Mouse (Mus musculus) G1E-ER4 (cell line): ENCODE measurements around the gene Sbno2. TPM values are rescaled to one million over a fixed set of nuclear protein-coding genes. Genes with fewer than 3 reads are reported as not detected.

Source experiments
- GATA1 ChIP-seq: IDR thresholded peaks from one replicate; pipeline ENCODE4 v1.8.0; 2012; ENCODE audit warnings: low read length, inconsistent platforms
- polyA plus RNA-seq: library from polyadenylated mRNA; stranded (reverse); fragments of >175 nt; gene quantifications from 2 replicates; pipeline ENCODE4 v1.2.3, GENCODE M21; 2012

The Sbno2 gene
- polyA plus RNA-seq, 1 experiment: 41.5 TPM

DNA sequence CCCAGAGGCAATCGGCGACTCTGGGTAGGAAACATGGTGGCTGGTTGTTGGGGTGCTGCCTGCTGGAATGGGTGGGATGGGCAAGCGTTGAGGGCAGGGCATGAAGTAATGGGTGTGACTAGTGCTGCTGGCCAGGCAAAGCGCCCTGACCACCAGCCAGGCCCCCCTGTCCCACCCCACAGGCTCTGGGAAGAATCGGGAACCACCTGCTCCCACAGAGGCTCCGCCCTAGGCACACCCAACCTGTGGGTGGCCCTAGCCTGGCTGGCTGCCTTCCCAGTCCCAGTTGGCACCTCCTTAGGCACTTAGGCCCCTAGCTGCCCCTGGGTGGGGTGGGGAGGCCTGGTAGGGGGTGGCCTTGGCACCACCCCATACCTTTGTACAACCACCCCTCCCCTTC lies 40.5 kb upstream of the Sbno2 start:
- no peak for TF ChIP-seq GATA1

DNA sequence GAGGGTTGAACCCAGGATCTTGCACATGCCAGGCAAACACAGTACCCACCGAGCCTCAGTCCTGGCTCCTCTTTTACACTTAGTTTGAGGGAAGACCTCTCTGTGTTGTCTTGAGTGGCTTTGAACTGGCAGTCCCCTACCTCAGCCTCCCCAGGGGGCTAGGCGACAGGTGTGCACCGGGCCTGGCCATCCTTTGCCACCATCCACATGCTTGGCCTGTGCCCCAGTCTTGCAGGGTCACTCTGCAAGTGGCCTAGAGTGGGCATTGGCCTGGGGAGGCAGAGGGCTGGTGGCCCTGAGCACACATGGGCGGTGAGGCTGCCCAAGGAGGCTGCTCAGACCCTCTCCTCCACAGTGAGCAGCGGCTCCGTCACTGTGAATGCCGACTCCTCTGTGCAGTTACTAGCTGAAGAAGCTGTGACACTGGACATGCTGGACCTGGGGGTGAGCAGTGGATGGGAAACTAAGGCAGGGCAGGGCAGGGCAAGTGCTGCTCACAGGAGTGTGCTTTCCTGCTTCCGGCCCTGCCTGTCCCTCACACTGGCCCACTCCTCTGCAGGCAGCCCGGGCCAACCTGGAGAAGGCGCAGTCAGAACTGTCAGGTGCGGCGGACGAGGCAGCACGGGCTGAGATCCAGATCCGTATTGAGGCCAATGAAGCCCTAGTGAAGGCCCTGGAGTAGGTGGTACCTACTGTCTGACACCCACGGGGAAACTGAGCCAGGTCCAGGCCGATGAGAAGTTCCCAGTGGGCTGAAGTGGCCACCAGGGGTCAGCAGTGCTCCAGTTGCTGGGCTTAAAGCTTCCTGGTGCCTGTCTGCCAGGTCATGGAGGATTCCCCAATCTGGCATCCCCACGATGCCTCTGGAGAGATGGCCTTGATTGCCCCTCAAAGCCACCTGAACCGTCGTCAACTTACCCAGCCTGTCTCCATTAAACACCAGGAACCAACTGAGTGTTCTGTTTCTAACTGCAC lies 39.8 kb upstream of the Sbno2 start:
- TF ChIP-seq GATA1: no peak

DNA sequence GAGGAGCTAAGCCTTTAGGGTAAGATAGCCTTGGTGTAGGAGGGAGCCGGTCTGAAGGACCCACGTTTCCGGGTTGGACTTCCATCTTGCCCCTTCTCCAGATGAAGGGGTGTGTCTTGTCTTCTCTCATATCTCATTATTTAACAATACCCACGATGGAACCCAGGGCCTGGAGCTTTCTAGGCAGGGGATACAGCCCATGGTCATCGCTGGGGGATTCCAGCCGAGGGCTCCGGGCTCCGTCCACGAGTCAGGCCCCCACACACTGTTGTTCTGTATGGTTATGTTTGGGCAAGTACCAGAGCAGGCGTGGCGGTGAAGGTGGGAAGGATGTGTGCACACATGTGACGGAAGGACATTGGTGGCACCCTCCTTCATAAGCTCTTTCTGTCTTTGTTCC lies 38.8 kb upstream of the Sbno2 start:
- no peak for TF ChIP-seq GATA1

DNA sequence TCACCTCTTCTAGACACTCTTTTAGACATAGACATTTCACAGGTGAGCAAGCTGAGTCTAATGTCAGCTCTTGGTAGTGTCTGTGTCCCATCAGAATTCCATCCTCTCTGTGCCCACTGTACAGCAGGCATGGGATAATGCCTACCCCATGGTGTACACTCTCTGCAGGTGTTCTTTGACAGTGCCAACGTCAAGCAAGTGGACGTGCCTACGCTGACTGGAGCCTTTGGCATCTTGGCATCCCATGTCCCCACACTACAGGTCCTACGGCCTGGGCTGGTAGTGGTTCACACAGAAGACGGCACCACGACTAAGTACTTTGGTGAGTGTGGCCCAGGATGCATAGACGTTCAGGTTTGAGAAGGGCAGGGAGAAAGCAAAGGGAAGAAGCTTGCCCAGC lies 38.3 kb upstream of the Sbno2 start:
- no peak for TF ChIP-seq GATA1

DNA sequence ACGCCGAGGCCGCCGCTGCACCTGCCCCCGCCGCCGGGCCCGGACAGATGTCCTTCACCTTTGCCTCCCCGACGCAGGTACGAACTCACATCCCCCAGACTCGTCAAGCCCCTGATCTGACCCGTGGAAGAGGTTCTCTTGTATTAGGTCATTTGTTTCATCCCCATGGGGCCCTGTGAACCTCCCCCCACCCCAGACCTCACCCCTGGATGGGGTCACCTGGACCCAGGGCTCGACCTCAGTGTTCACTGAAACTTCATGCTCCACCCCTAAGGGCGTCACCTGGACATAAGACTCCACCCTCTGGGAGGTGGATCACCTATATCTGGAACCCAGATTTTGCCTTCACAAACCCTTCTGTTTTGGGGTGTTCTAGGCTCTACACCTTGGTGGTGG lies 37.2 kb upstream of the Sbno2 start:
- no peak for TF ChIP-seq GATA1

DNA sequence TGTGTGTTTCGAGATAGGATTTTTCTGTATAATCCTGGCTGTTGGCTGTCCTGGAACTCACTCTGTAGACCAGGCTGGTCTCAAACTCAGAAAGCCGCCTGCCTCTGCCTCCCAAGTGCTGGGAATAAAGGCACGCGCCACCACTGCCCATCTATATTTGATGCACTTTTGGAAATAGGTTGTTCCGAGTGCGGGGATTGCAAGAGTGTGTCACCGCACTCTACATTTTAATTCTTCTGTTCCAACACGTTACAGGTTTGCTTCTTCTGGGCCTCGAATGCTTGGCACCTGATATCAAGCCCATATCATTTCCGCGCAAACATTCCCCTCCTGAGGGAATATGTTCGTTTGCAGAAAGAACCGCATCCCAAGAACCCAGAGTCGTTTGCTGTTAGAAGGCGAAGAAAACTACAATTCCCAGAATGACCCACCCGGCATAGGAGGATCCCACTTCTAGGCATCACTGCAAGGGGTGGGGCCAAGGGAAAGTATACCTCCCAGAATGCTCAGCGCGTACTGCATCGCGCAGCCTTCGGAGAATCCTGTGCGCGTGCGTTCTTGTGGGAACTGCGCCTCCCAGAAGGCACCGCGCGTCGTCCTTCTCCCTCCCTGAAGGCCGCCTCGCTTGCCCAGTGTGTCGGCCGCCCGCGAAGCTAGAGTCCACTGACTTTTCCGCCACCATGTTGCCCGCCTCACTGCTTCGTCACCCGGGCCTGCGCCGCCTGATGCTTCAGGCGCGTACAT lies 36.6 kb upstream of the Sbno2 start:
- no peak for TF ChIP-seq GATA1

DNA sequence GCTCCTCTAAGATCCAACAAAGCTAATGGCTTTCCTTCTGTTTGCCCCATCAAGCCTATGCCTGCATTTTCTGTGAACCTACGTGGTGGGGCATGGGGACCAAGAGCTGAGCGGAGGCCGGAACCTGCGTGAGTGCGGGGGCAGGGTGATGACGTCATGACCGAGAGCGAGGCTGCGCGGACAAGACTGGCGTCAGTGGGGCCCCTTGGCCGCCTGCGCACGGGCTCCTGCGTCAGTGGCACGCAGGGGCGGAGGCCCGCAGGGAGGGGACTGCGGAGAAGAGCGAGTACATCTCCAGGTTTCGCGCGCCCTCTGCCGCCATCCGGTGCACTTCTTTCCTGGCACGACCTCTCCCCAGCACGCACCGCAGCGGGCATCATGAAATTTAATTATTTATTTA lies 35.9 kb upstream of the Sbno2 start:
- TF ChIP-seq GATA1: no peak

DNA sequence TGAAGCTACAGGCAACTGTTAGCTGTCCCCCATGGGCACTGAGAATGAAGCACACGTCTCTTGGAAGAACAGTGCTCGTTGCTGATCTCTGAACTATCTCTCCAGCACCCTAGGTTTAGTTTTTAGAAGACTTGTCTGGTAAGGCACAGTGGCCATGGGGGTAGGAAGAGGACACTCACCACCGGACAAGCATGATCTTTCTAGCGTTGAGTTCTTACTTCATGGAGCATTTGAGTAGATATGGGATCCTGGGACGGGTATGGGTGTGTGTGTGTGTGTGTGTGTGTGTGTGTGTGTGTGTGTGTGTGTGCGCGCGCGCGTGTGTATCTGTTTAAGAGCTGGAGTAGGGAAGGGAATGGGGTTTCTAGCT lies 35.3 kb upstream of the Sbno2 start, which contains the start of gene Cbarp:
Gene Cbarp (minus strand): TSS at position 170 of the 370 bp plus-strand sequence.
- TF ChIP-seq GATA1: no peak

DNA sequence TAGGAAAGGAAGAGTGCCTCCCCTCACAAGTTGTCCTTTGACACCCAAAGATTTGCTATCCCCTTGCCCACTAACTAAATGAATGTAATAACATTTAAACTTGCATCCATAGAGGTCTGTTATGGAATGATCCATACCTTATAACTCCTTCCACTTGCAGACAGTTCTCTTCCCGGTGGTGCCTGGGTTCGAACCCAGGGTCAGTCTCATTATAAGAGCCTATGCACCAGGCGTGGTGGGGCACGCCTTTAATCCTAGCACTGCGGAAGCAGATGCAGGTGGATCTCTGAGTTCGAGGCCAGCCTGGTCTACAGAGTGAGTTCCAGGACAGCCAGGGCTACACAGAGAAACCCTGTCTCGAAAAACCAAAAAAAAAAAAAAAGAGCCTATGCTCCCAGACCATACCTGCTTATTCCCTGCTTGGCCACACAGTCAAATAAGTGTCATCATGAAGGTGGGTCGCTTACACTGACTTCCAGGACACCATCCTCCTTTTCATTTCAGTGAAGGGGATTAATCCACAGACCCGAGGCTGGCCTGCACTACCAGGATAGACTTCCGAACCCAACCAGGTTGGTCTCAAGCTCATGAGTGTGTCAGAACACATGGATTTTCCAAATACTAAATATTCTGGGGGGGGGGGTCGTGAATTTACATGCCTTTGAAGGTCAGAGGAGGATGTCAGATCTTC lies 34.7 kb upstream of the Sbno2 start:
- no peak for TF ChIP-seq GATA1

DNA sequence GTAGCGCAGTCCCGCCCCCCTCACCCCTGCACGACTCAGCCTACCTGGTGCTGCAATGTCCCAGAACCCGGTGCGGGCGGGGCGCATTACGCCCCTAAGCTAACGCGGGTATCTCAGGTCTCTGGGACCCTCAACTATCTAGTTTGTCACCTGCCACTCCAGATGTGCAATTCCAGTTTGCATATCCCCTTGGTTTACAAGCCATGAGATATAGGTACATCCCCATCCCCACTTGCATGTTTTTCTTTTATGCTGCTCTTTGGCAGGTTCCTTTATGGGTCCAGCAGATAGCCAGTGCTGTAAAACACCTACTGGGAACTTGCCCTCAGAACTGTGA lies 34.0 kb upstream of the Sbno2 start:
- TF ChIP-seq GATA1: no peak

DNA sequence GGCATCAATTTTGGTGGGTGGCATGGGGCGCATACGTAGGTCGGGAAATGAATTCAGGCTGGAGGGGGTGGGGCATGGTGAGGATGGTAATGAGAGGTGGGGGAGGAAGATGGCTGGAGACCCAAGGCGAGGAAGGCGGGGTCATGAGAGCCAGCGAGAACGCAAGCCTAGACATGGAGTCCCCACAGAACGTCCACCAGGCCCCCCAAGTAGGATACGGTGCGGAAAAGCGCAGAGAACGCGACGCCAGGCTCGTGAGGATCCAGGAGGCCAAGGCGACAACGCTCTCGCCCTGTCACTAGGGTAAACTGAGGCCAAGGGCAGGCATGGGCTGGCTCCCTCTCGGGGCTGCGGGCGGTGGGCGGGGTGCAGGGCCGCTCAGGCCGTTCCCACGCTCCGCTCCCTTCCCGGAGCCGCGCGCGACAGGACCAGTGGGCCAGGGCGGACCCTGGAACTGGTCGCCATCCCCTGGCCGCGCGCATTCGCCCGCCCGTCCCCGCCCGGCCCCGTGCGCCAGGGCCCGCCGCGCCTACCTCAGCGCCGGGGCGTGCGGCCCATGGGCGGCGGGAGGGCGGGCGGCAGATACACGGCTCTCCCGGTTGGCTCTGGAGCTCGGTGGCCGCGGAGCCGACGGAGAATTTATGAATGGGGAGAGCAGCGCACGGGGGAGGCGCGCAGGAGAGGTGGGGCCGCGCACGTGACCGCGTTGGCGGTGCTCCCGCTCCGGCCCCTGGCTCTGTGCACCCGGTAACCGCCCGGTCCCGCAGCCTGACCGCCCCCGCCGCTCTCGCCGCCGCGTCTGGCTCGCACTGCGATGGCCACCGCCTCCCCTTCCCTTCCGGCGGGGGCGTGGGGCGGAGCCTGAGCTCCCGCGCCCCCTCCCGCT lies 33.4 kb upstream of the Sbno2 start, which contains the start of gene Atp5d:
Gene Atp5d (plus strand): TSS at position 80 of the 886 bp plus-strand sequence.
- no peak for TF ChIP-seq GATA1

DNA sequence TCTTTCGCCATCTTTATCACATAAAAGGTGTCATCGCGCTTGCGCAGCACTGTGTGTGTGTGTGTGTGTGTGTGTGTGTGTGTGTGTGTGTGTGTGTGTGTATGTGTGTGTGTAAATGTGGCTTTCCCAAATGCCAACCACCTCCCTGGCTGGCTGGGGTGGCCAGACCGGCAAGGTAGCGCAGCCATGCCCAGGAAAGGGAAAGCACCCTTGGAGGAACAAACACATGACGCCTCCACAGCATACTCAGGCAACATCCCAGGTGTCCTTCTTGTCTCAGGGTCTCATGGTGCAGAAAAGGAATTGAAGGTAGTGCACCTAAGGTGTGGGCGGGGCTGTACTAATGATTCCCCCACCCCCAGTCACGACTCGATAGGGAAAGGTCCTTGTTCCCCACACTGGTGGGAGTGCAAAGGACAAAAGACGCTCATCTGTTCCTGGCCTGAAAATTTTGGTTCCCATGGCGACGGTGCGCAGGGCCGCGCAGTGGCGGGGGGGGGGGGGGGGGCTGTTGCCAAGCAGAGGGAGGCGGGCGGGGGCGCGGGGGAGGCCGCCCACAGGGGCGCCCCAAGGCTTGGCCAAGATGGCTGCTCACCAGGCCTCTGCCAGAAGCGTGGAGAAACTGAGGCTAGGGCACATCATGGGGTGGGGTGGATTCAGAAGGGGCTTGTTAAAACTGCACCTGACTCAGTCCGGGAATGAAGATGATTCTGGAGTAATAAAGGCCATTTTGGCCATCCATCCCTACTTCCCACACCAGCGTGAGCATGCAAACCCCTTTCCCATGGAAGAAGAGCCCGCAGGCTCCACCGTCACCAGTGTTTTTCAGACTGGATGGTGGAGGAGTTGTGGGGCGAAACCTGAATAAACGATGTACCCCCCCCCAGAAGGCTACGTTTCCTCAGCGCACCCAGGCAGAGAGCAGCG lies 32.5 kb upstream of the Sbno2 start:
- TF ChIP-seq GATA1: no peak

DNA sequence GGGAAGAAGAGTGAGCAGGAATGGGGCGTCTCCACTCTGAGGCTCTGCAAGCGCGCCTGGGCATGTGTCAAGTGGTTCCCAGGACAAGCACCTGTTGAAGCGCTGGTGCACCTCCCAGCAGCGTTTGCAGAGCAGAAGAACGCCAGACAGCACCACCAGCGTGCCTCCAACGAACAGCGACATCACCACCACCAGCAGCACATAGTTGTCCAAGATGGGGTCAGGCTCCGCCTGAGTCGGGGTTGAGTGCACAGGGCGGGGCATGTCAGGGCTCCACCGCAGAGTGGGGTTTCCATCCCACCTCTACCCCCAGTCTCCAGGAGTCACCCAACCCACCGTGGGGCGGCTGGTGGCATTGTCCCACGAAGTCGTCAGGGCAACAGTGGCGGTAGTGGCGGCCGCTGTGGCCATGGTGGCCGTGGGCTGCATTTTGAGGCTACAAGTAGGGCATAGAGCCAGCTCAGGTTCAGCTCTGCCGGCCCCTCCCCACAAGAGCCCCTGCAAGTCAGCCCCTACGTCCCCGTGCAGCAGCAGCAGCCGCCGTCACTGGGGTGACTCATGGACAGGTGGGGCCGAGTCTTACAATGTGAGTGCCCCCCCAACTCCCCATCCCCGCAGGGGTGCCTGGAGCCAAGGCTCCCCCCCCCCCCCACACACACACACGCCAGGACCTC lies 31.7 kb upstream of the Sbno2 start:
- TF ChIP-seq GATA1: no peak
